Mouse (Mus musculus): ENCODE data around the gene Cstf3. TPM values are rescaled to one million over a fixed set of nuclear protein-coding genes. Genes with fewer than 3 reads are reported as not detected.
"Not testable (repeated sequence)": the region's sequence is repeated elsewhere in the genome, so short reads cannot be mapped to it uniquely, and the experiment has no call there.

Gene Cstf3
- polyA plus RNA-seq (2015; fragmentation: Nextera tagmentation; extraction: Ambion mirVana), result 59.9 and 62.1 TPM in 2 replicates

DNA sequence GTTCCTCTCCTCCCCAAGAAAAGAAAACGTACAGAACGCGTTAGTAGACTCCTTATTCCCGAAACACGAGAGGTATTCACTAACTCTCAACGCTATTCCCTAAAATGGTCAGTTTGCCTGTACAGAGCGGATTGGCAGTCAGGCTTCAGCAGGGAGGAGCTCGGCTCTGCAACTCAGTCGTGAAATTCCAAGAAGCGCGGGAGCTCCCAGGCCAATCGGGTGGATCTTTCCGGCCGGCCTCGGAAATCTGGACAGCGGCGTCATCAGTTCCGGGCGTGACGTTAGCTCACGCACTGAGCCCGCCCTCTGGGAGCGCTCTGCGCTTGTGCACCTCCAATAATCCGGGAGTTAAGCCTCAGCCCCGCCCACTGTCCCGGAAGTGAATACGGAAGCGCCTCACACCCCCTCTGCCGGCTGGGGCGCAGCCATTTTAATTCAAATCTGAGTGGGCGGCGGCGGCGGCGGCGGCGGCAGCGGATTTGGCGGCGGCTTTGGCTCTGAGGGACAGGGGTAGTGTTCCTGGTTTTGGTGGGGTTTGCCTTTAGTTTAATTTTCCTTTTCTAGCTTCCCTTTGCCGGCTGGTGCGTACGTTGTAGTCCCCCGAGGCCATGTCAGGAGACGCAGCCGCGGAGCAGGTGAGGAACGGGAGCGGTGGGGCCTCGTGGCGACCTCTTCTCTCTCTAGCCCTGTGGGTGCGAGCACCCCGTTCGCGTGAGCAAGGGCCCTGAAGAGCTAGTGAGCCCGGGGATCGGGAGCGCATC is at the start of gene Cstf3:
Gene Cstf3, plus strand, starts transcription at position 456 of the 761 bp plus-strand sequence.
- WGBS, result under 1% methylated on average over 59 of the region's 59 CpGs
- H3K9ac ChIP-seq, result peak within 1 kb of the TSS; percentile 87
- H3K4me2 ChIP-seq (replicated peaks), result peak within 1 kb of the TSS; percentile 66
- peaks cover 10% of the 10 kb centered on the region; the same call in 1 of the 2 replicates for H3K4me1 ChIP-seq (replicated peaks)
- H3K27me3 ChIP-seq (replicated peaks), result no peaks in the 10 kb centered on the region
- no peaks in the 10 kb centered on the region for H3K36me3 ChIP-seq
- peak; percentile 100 for ATAC-seq
- peak within 1 kb of the TSS; percentile 80 for H3K4me3 ChIP-seq (replicated peaks)
- H3K27ac ChIP-seq, result peak within 1 kb of the TSS; percentile 80
- no peaks in the 10 kb centered on the region for H3K9me3 ChIP-seq

DNA sequence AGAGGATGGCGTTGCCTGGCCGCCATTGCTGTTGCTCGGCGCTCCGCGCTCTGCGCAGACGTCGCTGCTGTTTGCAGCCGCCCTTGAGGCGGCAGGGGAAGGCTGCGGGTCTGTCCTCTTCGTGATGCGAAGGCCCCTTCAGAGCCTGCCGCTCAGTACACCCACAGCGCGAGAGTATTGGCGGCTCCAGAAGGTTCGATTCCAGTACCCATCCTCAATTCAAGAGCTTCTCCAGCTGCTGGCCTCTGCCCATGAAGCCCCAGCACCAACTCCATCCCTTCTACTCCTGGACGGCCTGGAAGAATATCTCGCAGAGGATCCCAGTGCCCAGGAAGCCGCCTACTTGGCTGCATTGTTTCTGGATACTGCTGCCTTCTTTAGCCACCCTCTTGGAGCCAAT is 33.6 kb upstream of the Cstf3 start:
- not testable (repeated sequence) for H3K27me3 ChIP-seq (replicated peaks); H3K4me3 ChIP-seq (replicated peaks); ATAC-seq; H3K4me1 ChIP-seq (replicated peaks); H3K4me2 ChIP-seq (replicated peaks); H3K9me3 ChIP-seq; H3K36me3 ChIP-seq; H3K27ac ChIP-seq; H3K9ac ChIP-seq
- WGBS, result 88% methylated on average over 22 of the region's 22 CpGs

DNA sequence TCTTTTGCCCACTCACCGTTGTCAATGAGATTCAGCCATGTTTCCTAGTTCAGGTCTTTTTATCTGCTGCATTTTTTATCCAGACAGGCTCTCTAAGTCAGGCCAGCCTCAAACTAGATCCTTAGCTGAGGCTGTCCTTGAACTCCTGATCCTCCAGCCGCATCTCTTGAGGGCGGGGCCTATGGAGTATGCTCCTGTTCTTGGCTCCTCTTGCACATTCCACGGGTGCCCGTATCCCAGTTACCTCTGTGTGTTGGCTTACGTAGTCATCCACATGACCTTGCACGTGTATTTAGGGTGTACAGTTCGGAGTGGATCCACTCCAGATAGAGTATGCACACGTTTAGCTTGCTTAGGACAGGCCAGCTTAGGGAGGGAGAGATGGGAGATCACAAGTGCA is 32.6 kb upstream of the Cstf3 start:
- Histone ChIP-seq H3K9ac (no peak overlapping the region), H3K4me2 (replicated peaks) (no peak overlapping the region), H3K36me3 (no peaks in the 10 kb centered on the region), H3K27ac (no peak overlapping the region), H3K4me3 (replicated peaks) (no peak overlapping the region), H3K4me1 (replicated peaks) (no peaks in the 10 kb centered on the region), H3K27me3 (replicated peaks) (no peaks in the 10 kb centered on the region), H3K9me3 (no peaks in the 10 kb centered on the region)
- ATAC-seq, result no peak
- 88% methylated on average over 9 of the region's 9 CpGs for WGBS

DNA sequence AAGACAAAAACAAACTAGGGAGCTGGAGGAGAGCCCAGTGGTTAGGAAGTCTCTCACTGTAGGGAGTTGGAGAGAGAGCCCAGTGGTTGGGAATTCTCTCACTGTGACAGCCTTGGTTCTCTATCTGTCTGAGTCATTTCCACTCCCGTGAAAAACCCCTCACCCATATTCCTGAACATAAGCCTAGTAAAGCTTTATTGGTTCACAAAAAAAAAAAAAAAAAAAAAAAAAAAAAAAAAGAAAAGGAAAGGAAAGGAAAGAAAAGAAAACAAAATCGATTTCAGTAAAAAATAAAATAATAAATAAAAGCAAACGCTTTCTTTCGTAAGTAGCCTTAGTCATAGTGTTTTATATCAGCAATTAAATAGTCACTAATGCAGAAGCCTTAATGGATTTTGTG is 32.0 kb upstream of the Cstf3 start:
- Histone ChIP-seq H3K36me3 (no peaks in the 10 kb centered on the region), H3K27me3 (replicated peaks) (no peaks in the 10 kb centered on the region), H3K27ac (no peak overlapping the region), H3K9me3 (no peaks in the 10 kb centered on the region), H3K9ac (no peak overlapping the region), H3K4me1 (replicated peaks) (no peaks in the 10 kb centered on the region), H3K4me3 (replicated peaks) (no peak overlapping the region), H3K4me2 (replicated peaks) (no peak overlapping the region)
- WGBS, result 83% methylated on average over 4 of the region's 4 CpGs
- ATAC-seq, result no peak

DNA sequence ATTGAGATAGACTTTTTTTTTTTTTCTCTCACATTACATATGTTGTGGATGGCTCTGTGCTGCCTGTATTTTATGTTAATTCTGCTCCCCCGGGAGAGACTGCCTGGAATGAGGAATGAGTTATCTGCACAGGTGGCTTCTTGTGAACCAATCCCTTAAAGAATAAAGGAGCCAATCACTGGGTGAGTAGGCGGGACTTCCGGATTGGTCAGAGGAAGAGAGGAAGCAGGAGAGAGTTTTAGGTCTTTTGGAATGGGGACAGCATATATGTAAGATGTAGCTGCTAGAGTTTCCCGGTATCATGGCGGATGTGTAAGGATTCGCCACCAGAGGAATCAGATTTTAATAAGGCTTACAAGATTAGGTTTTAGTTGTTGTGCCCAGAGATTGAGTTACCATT is 31.4 kb upstream of the Cstf3 start:
- Histone ChIP-seq H3K4me1 (replicated peaks) (no peaks in the 10 kb centered on the region), H3K9me3 (no peaks in the 10 kb centered on the region), H3K9ac (no peak overlapping the region), H3K27ac (no peak overlapping the region), H3K36me3 (no peaks in the 10 kb centered on the region), H3K27me3 (replicated peaks) (no peaks in the 10 kb centered on the region), H3K4me2 (replicated peaks) (no peak overlapping the region), H3K4me3 (replicated peaks) (no peak overlapping the region)
- ATAC-seq, result no peak
- 65% methylated on average over 6 of the region's 6 CpGs for WGBS

DNA sequence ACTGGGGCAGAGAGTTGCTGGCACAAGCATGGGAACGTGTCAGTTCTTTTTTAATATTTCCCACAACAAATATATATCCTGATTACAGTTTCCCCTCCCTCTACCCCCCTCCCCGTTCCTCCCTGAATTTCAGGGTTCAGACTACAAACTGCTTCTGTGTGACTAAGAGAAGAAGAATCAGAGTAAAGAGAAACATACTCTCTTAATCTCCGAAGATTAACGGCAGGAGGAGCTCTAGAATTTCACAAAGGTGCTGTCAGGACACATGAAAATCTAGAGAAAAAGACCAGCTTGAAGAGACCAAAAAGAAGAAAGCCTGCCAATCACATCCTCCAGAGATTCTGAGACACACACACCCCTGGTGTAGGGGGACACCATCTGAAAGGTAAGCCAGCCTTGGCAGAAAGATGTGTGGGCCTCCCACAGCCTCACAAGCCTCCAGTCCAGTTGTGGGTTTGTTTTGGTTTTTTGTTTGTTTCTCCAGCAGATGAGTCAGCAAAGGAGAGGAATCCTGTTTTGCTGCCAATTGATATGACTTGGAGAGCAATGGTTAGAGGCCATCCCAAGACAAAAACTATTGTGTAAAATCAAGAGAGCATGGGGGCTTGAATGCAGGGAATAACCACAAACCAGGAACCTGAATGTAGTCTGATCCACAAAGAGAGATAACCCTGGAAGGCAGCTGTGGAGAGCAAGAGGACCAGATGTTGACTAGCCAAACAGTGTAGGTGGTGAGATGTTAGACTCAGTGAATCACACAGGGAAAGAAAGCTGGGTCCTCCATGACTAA is 30.5 kb upstream of the Cstf3 start:
- H3K4me3 ChIP-seq (replicated peaks), result no peak overlapping the region
- no peak for ATAC-seq
- WGBS, result 78% methylated on average over 4 of the region's 4 CpGs
- H3K4me2 ChIP-seq (replicated peaks), result no peak overlapping the region
- no peaks in the 10 kb centered on the region for H3K9me3 ChIP-seq
- H3K27me3 ChIP-seq (replicated peaks), result no peaks in the 10 kb centered on the region
- H3K4me1 ChIP-seq (replicated peaks), result no peaks in the 10 kb centered on the region
- H3K36me3 ChIP-seq, result no peaks in the 10 kb centered on the region
- no peak overlapping the region for H3K27ac ChIP-seq
- H3K9ac ChIP-seq, result no peak overlapping the region

DNA sequence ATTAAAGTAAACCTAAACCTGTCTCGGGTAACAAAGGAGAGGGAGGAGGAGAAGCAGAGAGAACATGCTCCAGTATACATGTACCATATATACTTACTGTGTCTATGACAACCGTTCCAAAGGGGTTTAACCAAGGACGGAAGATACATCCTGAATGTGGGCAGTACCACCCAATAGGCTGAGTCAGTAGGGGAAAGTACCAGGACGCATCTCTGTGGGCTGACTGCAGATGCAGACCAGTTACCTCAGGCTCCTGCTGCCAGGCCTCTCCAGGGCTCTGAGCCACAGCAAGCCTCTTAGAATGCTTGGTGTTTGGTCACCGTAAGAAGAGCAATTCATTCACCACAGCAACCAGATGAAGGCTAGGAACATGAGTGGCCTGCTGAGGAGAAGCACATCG is 28.9 kb upstream of the Cstf3 start:
- Histone ChIP-seq H3K27ac (no peak overlapping the region), H3K36me3 (no peaks in the 10 kb centered on the region), H3K4me1 (replicated peaks) (no peaks in the 10 kb centered on the region), H3K9ac (no peak overlapping the region), H3K9me3 (no peaks in the 10 kb centered on the region), H3K4me3 (replicated peaks) (no peak overlapping the region), H3K4me2 (replicated peaks) (no peak overlapping the region), H3K27me3 (replicated peaks) (no peaks in the 10 kb centered on the region)
- 84% methylated on average over 6 of the region's 6 CpGs for WGBS
- ATAC-seq, result no peak

DNA sequence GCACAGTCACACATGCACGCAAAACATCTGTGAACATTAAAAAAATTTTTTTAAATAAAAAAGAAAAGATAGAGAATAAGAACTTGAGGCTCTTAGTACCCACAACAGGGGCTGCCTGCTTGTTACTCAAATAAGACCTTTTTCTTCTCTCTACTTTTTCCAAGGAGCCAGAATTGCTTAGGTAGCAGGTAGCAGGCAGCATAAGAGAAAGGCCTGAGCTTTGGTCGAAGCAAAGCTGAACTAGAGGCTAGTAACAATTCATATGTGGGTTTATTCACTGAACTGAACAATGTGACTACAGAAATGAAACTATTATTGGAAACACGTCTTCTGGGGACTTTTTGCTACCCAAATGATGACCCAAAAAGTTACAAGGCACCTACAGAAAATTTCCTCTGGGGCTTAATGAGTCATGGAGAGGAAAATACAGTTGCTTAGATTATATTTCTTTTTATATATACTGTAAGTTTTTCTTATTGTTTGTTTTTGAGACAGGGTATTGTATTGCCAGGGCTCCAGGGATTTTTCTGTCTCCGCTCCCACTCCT is 28.3 kb upstream of the Cstf3 start:
- H3K36me3 ChIP-seq, result no peaks in the 10 kb centered on the region
- ATAC-seq, result no peak
- WGBS, result 87% methylated on average over 4 of the region's 4 CpGs

DNA sequence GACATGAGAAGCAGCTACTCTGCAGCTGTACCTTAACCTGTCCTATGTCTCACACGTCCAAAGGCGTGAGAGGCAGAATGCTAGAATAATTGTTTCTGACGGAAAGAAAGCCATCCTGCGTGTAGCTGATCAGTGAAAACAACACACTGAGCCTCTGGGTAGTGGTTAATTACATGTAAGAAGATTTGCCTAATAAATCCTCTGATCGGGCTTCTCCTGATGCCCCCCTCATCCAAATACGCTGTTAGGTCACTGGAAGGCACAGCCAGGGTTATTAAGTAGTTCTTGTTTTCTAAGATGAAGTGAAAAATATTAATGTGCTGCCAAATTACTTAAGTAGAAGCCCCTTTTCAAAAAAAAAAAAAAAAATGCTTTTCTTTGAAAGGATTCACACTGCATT is 18.3 kb upstream of the Cstf3 start:
- no peak overlapping the region for H3K4me2 ChIP-seq (replicated peaks)
- H3K36me3 ChIP-seq, result no peaks in the 10 kb centered on the region
- WGBS, result 86% methylated on average over 6 of the region's 6 CpGs
- ATAC-seq, result no peak
- H3K4me3 ChIP-seq (replicated peaks), result no peak overlapping the region
- no peaks in the 10 kb centered on the region for H3K9me3 ChIP-seq
- H3K27ac ChIP-seq, result no peak overlapping the region
- no peaks in the 10 kb centered on the region for H3K4me1 ChIP-seq (replicated peaks)
- H3K27me3 ChIP-seq (replicated peaks), result no peaks in the 10 kb centered on the region
- H3K9ac ChIP-seq, result no peak overlapping the region

More for the DNA sequence above, 28.3 kb upstream of the Cstf3 start:
- Histone ChIP-seq H3K9ac (no peak overlapping the region), H3K27ac (no peak overlapping the region), H3K9me3 (no peaks in the 10 kb centered on the region), H3K4me3 (replicated peaks) (no peak overlapping the region), H3K4me1 (replicated peaks) (no peaks in the 10 kb centered on the region), H3K4me2 (replicated peaks) (no peak overlapping the region), H3K27me3 (replicated peaks) (no peaks in the 10 kb centered on the region)

DNA sequence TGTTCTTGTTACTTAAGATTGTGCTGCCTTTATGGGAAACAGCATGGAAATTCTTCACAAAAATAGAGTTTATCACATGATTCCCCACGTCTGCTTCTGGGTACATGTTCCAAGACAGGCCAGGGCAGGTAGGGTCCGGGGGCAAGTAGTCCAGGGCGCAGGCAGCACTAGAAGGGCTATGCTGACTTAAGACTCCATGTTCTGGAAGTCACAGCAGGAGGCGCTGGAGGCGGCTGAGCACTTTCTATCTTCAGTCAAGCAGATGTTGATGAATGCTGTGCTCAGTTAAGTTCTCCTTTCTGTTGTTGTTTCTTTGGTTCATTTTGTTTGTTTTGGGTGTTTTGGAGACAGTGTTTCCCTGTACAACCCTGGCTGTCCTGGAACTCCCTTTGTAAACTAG is 14.1 kb upstream of the Cstf3 start:
- Histone ChIP-seq H3K4me1 (replicated peaks) (no peaks in the 10 kb centered on the region), H3K36me3 (no peaks in the 10 kb centered on the region), H3K27ac (no peak overlapping the region), H3K27me3 (replicated peaks) (no peaks in the 10 kb centered on the region), H3K9ac (no peak overlapping the region), H3K4me3 (replicated peaks) (no peak overlapping the region), H3K4me2 (replicated peaks) (no peak overlapping the region), H3K9me3 (no peaks in the 10 kb centered on the region)
- 84% methylated on average over 5 of the region's 5 CpGs for WGBS
- no peak for ATAC-seq

DNA sequence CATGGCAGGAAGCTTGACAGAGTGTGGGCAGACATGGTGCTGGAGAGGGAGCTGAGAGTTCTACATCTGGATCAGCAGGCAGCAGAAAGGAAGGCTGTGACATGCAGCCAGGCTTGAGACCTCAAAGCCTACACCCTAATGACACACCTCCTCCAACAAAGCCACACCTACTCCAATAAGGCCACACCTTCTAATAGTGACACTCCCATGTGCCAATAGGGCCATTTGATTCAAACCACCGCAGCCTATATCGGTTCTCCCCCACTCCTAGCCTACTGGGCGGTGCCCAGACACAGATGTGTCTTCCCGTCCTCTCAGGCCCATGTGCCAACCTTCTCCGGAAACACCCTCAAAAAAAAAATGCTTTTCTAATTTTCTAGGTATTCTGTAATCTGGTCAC is 12.3 kb upstream of the Cstf3 start:
- peak; percentile 48; the same call in 1 of the 2 replicates for ATAC-seq
- H3K9ac ChIP-seq, result no peak overlapping the region
- no peak overlapping the region for H3K4me3 ChIP-seq (replicated peaks)
- no peaks in the 10 kb centered on the region for H3K27me3 ChIP-seq (replicated peaks)
- no peak overlapping the region for H3K27ac ChIP-seq
- no peaks in the 10 kb centered on the region for H3K36me3 ChIP-seq
- 61% methylated on average over 5 of the region's 5 CpGs for WGBS
- no peaks in the 10 kb centered on the region for H3K9me3 ChIP-seq
- no peaks in the 10 kb centered on the region for H3K4me1 ChIP-seq (replicated peaks)
- no peak overlapping the region for H3K4me2 ChIP-seq (replicated peaks)

DNA sequence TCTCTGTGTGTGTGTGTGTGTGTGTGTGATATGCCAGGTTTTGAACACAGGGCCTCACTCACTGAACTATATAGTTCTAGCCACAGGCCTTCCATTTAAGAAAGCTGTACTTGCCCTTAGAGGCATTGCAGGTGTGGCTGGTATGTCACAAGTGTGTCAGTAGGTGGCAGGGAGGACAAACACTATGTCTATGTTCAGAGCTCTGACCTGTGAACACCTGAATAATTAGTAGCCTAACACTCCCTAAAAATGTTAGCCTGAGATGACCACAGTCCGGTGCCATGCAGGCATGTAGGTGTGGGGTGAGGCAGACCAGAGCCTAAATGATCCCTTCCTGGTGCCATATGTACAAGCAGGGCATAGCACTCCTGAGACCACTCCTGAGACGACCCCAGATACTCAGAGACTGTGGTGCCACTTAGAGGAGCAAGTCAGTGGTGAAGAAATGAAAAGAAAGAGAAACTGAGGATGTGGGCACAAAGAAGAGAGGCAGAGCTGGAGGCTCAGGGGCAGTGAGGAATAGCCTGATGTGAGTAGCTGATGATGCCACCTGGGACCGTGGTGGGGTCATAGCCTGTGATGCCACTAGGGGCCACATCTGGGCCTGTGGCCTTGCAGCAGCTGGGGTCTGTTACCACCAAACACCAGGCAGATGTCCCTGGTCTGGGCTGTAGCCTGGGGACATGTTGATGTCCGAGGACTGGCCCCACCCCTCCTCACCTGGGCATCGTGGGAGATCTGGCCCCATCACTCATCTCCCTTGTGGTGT is 11.3 kb upstream of the Cstf3 start:
- no peak overlapping the region for H3K4me2 ChIP-seq (replicated peaks)
- H3K27ac ChIP-seq, result no peak overlapping the region
- H3K36me3 ChIP-seq, result no peaks in the 10 kb centered on the region
- H3K9me3 ChIP-seq, result no peaks in the 10 kb centered on the region
- no peak overlapping the region for H3K9ac ChIP-seq
- ATAC-seq, result no peak
- H3K4me3 ChIP-seq (replicated peaks), result no peak overlapping the region
- H3K4me1 ChIP-seq (replicated peaks), result no peaks in the 10 kb centered on the region
- 70% methylated on average over 5 of the region's 5 CpGs for WGBS
- no peaks in the 10 kb centered on the region for H3K27me3 ChIP-seq (replicated peaks)
